Mouse (Mus musculus) liver, adult 2 months (tissue): Measurements from ENCODE around the gene Rarres2.

Source experiments
- CTCF ChIP-seq: fragments of 200-500 bp; IDR thresholded peaks from 2 replicates; pipeline ENCODE4 v1.5.1; 2011; ENCODE audit warnings: low read depth, low read length, control low read depth
- POLR2A ChIP-seq: fragments of 200-500 bp; IDR thresholded peaks from 2 replicates; pipeline ENCODE4 v1.6.1; 2011; ENCODE audit warnings: low read length, control low read depth; ENCODE audit not compliant: insufficient read depth; ENCODE audit errors: extremely low read depth

DNA sequence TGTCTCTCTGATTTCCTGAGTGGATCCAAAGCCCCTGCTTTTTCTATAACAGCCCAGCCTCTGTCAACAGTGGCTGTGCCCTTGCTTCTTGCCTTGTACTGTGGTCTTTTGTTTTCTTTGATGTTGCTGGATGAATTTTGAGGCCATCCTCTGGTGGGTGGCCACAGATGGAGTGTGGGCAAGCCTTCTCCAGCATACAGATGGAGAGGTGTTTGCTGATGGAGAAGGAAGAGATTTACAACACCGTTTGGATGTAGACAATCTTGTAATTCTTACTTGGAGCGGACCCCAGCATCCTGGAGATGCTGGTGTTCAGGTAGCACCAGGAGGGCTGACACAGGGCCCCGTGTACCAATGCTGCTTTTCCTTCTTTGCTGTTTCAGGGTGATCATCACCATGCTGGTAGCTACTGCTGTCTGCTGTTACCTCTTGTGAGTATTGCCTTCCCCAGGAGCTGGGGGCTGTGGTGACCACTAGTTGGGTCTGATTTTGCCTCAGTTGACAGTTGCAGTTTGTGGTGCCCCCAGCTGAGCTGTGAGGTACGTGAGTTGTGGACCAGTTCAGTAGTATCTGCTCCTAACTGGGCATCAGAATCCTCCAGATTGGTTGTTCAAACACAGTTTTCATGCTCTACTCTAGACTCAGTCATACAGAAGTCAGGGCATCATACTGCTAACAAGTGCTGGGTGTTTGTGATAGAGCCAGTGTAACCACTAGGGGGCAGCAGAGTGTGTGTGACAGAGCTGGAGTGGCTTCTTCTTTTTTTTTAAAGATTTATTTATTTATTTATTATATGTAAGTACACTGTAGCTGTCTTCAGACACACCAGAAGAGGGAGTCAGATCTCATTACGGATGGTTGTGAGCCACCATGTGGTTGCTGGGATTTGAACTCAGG, 33.5 kb downstream of the Rarres2 start:
- peak; percentile 63 for TF ChIP-seq CTCF
- TF ChIP-seq POLR2A, result no peak
